Mouse (Mus musculus) MN1 (cell line): ENCODE measurements around the gene Ttll1.
A peak's percentile ranks its signal among the peaks of the same experiment; 100 is the strongest.
"Not testable (repeated sequence)": the region's sequence is repeated elsewhere in the genome, so short reads cannot be mapped to it uniquely, and the experiment has no call there.

Source experiments
- DNase-seq: peaks from one replicate; pipeline ENCODE4 v3.0.0-alpha.2; 2016; ENCODE audit warnings: low spot score

Ttll1 gene

DNA sequence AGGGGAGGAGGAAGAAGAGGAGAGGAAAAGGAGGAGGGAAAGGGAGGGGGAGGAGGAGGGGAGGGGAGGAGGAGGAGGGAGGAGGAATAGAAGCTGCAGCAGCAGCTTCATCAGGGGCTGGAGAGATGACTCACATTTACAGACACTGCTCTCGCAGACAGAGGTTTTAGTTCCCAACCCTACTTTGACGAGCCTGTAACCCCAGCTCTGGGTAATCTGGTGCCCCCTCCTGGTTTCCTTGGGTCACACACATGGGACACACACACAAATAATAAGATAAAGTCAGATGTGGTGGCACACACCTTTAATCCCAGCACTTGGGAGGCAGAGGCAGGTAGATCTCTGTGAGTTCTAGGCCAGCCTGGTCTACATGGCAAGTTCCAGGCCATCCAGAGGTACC, 27.2 kb downstream of the Ttll1 start:
- DNase-seq, result peak; percentile 66

GRCm38 (mm10) chr15:83482645-83483224, 28.0 kb downstream of the Ttll1 start:
- no peak for DNase-seq

- DNase-seq, result no peak
Observed at GRCm38 (mm10) chr15:83481236-83481780, 29.4 kb downstream of the Ttll1 start.

- DNase-seq, result no peak
Observed at GRCm38 (mm10) chr15:83479818-83480217, 30.9 kb downstream of the Ttll1 start.

- no peak for DNase-seq
Observed at GRCm38 (mm10) chr15:83478096-83478495, 32.6 kb downstream of the Ttll1 start.

DNA sequence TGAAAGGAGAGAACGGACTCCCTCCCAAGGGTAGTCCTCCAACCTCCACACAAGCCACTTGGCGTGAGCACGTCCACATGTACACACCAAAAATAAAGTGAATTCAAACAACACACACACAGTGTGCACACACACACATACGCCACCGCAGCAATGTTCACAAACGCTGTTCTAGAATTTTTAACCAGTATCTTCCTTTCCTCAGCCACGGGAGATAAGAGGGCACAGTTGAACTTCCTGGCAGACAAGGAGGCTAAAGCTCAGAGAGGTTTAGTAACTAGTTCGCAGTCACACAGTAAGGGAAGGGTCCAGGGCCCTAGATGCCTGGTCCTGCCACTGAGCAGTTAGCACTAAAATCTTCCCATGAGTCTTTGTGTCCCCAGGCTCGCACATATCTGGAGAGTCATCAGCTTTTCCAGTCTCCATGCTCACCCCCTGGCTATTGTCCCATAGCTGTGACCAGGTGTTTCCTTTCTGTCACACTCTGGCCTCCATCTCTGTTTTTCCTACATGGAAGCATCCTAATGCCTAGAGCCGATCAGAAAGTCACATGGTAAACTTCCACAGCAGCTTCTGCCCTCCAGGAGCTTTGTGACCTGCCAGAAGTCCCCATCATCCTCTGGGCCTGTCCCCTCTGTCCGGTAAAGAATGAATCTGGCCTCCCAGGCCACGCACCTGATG, 34.0 kb downstream of the Ttll1 start:
- no peak for DNase-seq

DNA sequence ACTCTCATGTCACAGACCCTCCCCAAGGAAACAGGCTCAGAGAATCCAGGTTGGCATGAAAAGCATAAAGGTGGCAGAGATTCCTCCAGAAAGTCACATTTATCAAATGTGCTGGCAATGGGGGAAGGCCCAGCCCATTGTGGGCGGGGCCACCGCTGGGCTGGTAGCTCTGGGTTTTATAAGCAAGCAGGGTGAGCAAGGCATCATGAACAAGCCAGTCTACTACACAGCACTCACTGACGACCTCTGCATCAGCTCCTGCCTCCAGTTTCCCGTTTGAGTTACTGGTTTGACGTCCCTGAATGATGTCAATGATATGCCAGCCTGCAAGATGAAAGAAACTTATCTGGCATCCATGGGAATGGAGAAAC, 36.2 kb downstream of the Ttll1 start:
- DNase-seq, result peak; percentile 73

- DNase-seq, result peak; percentile 84
Observed at GRCm38 (mm10) chr15:83473832-83474465, 36.7 kb downstream of the Ttll1 start.

GRCm38 (mm10) chr15:83473251-83473650, 37.4 kb downstream of the Ttll1 start:
- no peak for DNase-seq

DNA sequence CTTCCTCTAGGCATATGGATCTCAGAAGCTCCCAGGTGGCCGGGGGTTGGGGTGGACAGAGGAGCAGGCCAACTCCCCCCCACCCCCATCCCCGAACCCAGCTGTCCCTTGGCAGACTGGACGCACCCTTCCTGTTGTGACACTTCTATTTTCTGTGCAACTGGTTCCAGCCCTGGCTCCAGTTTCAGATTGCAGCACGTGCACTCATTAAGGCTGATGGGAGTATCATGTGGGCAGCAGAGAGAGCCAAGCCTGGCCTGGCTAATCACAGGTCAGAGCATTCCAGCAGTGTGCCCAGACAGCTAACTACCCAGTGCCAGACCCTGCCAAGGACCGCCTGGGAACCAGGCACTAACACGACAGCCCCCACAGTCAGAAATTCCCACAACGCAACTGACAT, 39.2 kb downstream of the Ttll1 start:
- DNase-seq, result peak; percentile 33

- no peak for DNase-seq
Observed at GRCm38 (mm10) chr15:83470443-83470842, 40.2 kb downstream of the Ttll1 start.

GRCm38 (mm10) chr15:83469279-83469821, 41.3 kb downstream of the Ttll1 start:
- DNase-seq, result peak; percentile 36

DNA sequence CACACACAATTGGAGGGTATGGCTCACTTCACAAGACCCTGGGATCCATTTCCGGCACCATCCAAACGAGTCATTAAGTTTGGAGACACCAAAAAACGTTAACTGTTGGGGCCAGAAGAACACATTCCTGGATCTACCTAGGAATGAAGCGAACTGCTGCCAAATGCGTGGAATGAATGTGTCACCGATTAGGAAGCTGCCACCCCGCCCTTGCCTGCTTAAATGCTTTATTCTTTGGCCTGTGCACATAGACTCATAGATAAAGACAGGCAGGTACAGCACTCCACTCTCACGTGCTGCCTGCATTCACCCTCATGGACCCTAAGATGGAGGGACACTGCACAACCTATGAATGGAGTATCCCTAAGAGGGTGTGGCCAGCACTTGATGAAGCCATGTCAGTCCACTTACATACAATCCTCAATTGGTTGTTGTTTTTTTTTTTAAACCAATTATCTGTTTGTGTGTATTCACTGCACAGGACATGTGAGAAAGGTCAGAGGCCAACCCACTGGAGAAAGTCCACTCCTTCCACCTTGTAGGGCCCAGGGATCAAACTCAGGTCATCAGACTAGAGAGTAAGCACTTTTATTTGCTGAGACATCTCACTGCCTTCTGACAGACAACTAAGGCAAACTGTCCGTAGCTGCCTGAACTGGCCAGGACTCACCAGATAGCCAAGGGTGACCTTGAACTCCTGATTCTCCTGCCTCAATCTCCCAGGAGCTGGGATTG, 43.3 kb downstream of the Ttll1 start:
- DNase-seq, result no peak

DNA sequence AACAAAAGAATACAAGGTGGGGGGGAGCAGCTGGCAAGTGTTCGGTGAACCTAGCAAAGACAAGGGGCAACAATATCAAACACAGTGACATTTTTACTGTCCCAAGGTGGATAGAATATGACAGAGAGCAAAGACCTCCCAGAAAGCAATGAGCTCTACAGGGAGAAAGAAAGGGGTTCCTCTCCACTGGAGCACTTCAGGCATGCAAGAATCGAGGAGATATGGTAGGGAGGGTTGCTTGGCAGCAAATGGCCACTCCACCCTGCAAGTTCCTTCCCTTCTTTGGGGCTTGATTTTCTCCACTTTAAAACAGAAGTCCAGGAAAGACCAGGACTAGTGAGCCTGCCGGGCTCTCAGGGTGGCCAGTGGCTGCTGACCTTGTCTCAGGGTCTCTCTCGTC, 44.4 kb downstream of the Ttll1 start:
- DNase-seq, result no peak

DNA sequence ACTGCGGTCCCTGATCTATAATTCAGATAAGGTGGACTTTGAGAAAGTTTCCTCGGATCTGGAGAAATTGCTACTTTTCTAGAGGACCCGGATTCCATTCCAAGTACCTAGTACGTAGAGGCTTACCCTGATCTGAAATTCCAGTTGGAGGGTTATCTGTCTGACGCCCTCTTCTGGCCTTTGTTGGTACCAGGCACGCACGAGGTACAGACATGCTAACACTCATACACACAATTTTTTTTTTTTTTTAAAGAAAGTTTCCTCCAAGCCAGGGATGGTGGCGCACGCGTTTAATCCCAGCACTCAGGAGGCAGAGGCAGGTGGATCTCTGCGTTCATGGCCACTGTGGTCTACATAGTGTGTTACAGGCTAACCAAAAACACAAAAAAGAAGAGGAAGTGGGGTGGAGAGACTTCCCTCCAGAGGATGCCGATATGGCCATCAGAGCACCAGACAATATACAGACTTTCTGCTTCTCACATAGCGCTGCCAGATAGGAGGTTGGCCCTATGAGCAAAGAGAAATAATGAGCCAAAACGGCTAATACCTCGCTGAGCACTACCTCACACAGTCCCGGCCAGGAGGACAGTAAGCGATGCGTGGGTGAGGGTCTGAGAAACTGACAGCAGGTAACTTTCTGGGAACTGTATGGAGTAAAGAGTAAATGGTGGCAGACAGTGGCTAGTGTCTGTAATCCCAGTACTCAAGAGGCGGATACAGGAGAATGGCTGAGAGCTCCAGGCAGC, 45.6 kb downstream of the Ttll1 start:
- no peak for DNase-seq

DNA sequence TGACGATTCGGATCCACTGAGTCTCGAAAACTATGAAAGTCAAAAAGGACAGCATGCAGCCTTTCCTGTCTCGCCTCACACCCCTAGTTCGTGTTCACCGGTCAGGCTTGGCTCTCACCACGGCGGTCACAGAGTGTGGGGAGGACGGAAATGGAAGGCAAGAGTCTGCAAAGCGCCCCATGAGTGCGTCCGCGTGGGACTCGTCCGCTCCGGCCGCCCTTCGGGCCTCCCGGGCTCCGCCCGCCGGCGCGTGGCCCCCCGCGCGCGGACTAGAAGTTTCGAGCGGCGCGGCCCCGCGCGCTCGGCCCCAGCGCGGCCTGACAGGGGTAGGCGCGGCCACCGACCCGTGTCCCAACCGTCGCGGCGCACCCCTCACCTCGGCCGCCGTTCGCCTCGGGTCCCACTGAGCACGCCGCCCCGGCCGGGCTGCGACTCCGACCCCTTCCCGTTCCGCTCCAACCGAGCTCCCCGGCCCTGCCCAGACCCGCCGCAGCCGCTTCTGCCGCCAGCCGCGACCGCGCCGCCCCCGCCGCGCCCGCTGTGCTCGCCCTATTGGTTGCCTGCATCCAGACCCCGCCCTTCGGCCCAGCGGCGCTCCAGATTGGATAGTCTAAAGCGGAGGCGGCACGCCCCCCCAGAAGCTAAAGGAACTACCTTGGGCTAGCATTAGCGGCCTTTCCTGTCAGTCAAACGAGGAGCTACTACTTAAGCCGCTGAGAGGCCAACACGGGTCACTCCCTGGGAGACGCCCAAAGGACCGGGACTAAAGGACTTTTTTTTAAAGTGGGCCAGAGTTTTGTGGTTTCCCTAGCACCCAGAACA, 46.4 kb downstream of the Ttll1 start, which contains the start of gene Pacsin2:
Gene Pacsin2, minus strand, starts transcription at position 524 of the 822 bp plus-strand sequence.
- DNase-seq, result peak; percentile 99

- DNase-seq, result peak; percentile 55
Observed at GRCm38 (mm10) chr15:83463369-83464082, 47.2 kb downstream of the Ttll1 start.

DNA sequence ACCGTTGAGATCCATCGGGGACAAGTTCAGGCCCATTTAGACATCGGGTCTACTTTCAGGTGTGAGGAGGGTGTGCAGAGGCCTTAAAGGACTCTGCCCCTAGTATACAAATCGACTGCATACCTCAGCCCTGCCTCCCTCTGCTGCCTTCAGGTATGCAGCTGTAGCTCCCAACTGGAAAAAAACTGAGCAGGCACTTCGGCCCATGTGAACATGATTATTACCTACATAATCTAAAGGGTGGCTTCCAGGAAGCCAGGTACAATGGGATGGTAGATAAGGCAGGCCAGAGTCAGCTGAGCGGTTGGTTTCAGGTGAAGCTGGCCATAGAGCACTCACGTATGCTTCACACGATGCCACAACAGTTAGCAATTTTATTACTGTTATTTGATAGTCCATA, 48.3 kb downstream of the Ttll1 start:
- DNase-seq, result not testable (repeated sequence)

DNA sequence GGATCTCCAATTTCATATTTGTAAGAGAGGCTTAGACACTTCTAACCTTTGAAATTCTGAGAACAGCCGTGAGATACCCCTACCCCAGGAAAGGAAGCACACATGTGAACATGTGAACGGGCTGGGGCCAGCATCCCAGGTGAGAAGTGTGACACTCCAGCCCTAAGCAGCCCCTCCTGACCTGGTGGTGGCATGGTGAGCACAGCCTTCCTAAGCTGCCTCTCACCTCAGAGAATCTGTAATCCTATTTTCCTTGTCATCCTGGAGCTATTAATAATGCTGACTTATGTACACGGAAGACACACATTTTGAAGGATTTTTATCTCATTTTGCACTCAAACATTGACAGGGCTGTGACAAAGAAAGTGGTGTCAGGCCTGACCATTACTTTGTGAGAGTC, 49.8 kb downstream of the Ttll1 start:
- DNase-seq, result no peak

- DNase-seq, result no peak
Observed at GRCm38 (mm10) chr15:83457541-83457940, 53.2 kb downstream of the Ttll1 start.
